Mouse (Mus musculus) kidney, adult 2 months (tissue): Measurements from ENCODE around the gene Foxp1. TPM values are rescaled to one million over a fixed set of nuclear protein-coding genes. Genes with fewer than 3 reads are reported as not detected.

ENCODE experiments used
- DNase-seq: peaks from one replicate; pipeline ENCODE4 v3.0.0; 2021
- H3K27ac ChIP-seq: fragments of 200-500 bp; 2 replicates; pipeline ENCODE4 v1.5.1; 2012; ENCODE audit warnings: low read depth, low read length, control low read depth, inconsistent platforms; ENCODE audit not compliant: insufficient read depth
- H3K27me3 ChIP-seq: fragments of 200-500 bp; replicated peaks from 2 replicates; pipeline ENCODE4 v1.6.1; 2012; ENCODE audit warnings: mild to moderate bottlenecking, moderate library complexity, low read length, inconsistent platforms; ENCODE audit not compliant: control insufficient read depth, insufficient read depth
- H3K36me3 ChIP-seq: fragments of 200-500 bp; 2 replicates; pipeline ENCODE4 v1.6.1; 2012; ENCODE audit warnings: mild to moderate bottlenecking, moderate library complexity, low read length, inconsistent platforms; ENCODE audit not compliant: control insufficient read depth, insufficient read depth
- H3K4me1 ChIP-seq: fragments of 200-500 bp; 2 replicates; pipeline ENCODE4 v1.6.1; 2011; ENCODE audit warnings: low read length; ENCODE audit not compliant: control insufficient read depth, insufficient read depth
- H3K4me3 ChIP-seq: fragments of 200-500 bp; 2 replicates; pipeline ENCODE4 v1.5.1; 2011; ENCODE audit warnings: mild to moderate bottlenecking, low read depth, low read length, control low read depth; ENCODE audit not compliant: insufficient read depth
- CTCF ChIP-seq: fragments of 200-500 bp; conservative IDR thresholded peaks from 2 replicates; pipeline ENCODE4 v1.5.1; 2011; ENCODE audit warnings: low read depth, mild to moderate bottlenecking, control low read depth, low read length, moderate library complexity, mixed read lengths; ENCODE audit not compliant: insufficient read depth, insufficient read length
- POLR2A ChIP-seq: fragments of 200-500 bp; IDR thresholded peaks from one replicate; pipeline ENCODE4 v1.6.1; 2011; ENCODE audit warnings: low read depth, low read length, control low read depth
- WGBS: fragments of 180-500 bp; shearing (Covaris S2); methylation state at CpG from one replicate; pipeline ENCODE4 v1.1.7; 2018; 5-methylcytosine and 5-hydroxymethylcytosine counted together
- polyA plus RNA-seq: library from polyadenylated mRNA; depleted of rRNA; stranded (reverse); fragments of >200 nt; gene quantifications from 2 replicates; pipeline ENCODE4 v1.2.3, GENCODE M21; 2012

Gene Foxp1
- polyA plus RNA-seq, 1 experiment, result 32.8 TPM

DNA sequence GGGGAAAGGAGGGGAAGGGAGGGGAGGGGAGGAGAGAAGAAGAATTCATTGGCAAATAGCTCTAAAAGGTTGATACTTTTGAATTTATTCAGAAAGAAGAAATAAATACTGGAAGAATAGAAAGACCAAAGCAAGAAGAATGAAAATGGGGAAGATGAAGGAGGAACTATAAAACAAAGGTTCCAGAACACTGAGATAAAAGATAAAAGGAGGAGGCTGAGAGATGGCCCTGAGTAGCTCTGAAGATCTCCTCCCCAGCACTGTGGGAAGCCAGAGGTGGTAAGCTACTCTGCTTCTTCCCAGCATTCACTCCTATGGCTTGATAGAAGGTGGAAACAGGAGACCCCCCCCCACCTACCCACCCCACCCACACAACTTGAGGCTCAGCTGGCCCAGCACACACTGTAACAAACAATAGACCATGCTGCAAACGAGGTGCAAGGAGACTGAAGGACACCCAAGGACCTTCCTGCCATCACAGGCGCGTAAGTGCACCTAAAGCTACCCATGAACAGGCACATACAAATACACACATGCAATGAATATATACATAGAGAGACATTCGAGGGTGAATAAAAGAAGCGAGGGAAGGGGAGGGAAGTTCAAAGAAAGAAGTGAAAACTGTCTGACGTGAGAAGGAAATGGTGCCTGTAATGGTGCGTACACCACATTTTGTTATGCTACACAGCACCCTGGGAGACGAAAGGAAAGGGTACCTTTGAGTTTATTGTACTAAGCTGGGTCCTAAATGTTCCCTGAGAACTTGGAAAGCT is 200.2 kb downstream of the Foxp1 start:
- TF ChIP-seq CTCF, result no peak
- TF ChIP-seq POLR2A, result no peak
- H3K27ac ChIP-seq, result no peak overlapping the region
- no peaks in the 10 kb centered on the region for H3K27me3 ChIP-seq
- no peak for DNase-seq
- H3K36me3 ChIP-seq, result no peaks in the 10 kb centered on the region
- H3K4me3 ChIP-seq, result no peak overlapping the region
- H3K4me1 ChIP-seq, result 0 out of 2 replicates have a peak, but pooled peaks cover 7% of the 10 kb centered on the region
- 87% methylated on average over 8 of the region's 8 CpGs for WGBS

DNA sequence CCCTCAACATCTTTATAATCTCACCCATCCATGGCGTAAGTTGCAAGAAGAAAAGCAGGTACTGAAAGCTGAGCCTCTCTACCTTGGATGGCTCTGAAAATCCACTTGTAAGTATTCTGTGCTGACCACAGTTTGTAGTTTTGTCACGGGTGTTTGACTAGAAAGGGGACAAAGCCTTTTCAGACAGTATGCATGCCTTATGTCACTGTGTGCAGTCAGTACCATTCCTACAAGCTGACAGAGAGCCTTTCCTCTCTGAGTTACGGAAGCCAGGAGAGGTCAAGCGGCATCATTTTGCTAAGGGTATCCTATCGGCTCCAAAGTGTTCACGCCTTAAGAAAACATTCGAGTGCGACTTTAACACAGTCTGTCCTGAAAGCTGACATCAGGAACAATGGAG is 202.1 kb downstream of the Foxp1 start:
- Histone ChIP-seq H3K4me1 (0 out of 2 replicates have a peak, but pooled peaks cover 4% of the 10 kb centered on the region), H3K36me3 (no peaks in the 10 kb centered on the region), H3K27ac (no peak overlapping the region), H3K4me3 (no peak overlapping the region), H3K27me3 (no peaks in the 10 kb centered on the region)
- DNase-seq, result no peak
- TF ChIP-seq CTCF (no peak), POLR2A (no peak)
- WGBS, result 70% methylated on average over 8 of the region's 8 CpGs

DNA sequence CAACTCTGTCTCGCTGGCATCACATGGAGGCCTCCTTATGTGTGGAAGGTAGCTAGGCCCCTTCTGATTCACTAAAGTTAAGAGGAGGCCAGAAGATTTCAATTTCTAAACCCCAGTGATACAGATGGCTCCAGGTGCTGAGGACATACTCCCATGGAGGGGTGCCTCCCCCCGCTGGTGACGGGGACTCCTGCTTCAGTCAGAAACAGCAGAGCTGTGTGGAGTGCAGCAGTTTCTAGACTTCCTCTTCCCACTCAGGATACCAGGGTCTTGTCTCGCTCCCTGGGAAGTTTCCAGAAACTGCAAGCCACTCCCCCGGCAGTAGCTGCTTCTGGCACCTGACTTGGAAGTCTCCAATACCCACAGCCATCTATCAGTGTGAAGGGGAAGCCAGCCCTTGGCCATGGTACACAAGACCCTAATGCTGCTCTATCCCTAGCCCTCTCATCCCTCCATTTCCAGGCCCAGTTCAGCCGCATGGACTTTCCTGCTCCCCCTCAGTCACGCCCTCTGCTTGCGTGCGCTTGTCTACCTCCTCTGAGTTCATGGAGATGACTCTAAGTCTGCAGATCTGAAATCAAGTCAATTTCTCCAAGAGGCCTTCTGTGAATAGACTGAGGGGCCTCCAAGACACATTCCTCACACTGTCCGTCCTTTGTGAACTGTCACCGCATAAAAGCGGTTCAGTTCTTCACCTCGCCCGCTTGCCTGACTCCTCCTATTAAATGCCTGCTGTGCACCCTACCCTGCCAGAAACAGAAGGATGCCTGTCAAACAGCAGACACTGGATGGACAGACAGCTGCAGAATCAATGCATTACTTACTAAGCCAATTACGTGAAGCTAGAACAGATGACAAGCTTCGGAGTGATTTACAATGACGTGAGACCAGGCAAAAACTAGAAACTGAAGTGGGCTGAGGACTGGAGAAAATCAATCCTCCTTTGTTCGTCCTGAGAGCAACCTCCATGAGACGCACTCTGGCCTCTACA is 202.8 kb downstream of the Foxp1 start:
- TF ChIP-seq CTCF, result 0 out of 2 replicates have a peak, but pooled peaks have one; percentile 5
- no peak for TF ChIP-seq POLR2A
- 90% methylated on average over 19 of the region's 19 CpGs for WGBS
- no peak overlapping the region for H3K27ac ChIP-seq
- H3K27me3 ChIP-seq, result no peaks in the 10 kb centered on the region
- H3K4me1 ChIP-seq, result no peaks in the 10 kb centered on the region
- DNase-seq, result no peak
- H3K36me3 ChIP-seq, result no peaks in the 10 kb centered on the region
- H3K4me3 ChIP-seq, result no peak overlapping the region

DNA sequence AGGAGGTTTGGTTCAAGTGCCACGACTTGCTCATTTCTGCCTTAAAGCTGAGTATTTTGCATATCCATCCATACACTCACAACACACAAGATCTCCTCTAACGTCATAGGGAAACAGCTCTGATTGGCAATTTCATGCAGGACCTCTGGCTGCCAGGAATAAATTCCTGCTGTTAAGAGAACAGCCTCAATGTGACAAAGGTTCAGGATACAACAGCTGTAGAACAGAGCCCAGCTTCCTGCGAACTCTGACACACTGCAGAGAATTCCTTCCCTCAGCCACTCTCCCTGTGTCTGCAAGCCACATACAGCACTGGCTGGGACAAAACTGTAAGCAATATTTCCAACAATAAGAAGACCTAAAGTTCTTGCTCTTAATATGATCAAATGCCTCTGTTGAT is 207.8 kb downstream of the Foxp1 start:
- H3K4me3 ChIP-seq, result no peak overlapping the region
- 60% methylated on average over 3 of the region's 3 CpGs for WGBS
- no peak overlapping the region for H3K27ac ChIP-seq
- H3K36me3 ChIP-seq, result no peaks in the 10 kb centered on the region
- no peak for DNase-seq
- H3K27me3 ChIP-seq, result no peaks in the 10 kb centered on the region
- H3K4me1 ChIP-seq, result peaks cover 3% of the 10 kb centered on the region; the same call in 1 of the 2 replicates
- TF ChIP-seq CTCF (no peak), POLR2A (no peak)

DNA sequence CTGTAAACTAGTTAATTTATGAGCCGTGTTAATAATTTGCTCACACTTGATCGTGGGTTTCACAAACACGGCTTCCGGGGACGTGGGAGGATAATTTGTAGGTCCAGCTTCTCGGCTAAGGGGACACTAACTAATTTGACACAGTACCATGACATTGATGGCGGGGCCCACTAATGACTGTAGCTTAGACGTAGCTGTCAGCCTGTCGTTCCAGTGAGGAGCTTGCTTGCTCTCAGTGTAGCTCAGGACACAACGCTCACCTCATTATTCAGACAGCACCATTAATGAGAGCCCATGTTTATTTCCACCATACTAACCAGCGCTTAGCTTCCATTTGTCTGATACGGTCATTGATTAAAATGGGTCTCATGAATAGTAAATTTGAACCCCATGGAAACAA is 212.0 kb downstream of the Foxp1 start:
- Histone ChIP-seq H3K4me3 (no peak overlapping the region), H3K4me1 (peaks cover 3% of the 10 kb centered on the region; the same call in 1 of the 2 replicates), H3K36me3 (no peaks in the 10 kb centered on the region), H3K27ac (no peak overlapping the region), H3K27me3 (no peaks in the 10 kb centered on the region)
- TF ChIP-seq CTCF, result no peak
- no peak for TF ChIP-seq POLR2A
- 49% methylated on average over 12 of the region's 12 CpGs for WGBS
- no peak for DNase-seq

DNA sequence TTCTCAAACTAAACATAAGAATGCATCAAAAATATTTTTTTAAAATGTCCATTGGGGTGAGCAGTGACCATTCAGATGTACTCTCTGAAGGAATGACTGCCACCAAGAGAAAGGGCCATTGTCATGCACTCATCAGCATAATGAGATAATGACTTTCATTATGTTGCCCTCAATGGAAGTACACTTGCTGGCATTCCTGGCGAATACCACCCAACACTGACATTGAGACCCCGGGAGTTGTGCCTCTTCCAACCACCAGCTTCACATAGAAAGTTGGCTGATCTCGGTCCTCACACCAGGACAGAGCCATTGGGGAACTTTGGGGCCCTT is 212.4 kb downstream of the Foxp1 start:
- WGBS, result 71% methylated on average over 3 of the region's 3 CpGs
- DNase-seq, result no peak
- Histone ChIP-seq H3K4me3 (no peak overlapping the region), H3K36me3 (no peaks in the 10 kb centered on the region), H3K27me3 (no peaks in the 10 kb centered on the region), H3K4me1 (peaks cover 3% of the 10 kb centered on the region; the same call in 1 of the 2 replicates), H3K27ac (no peak overlapping the region)
- TF ChIP-seq POLR2A, result no peak
- TF ChIP-seq CTCF, result no peak
